Mouse (Mus musculus) right cerebral cortex, postnatal 14 days (tissue): ENCODE measurements around the gene Dync1i2.

Source experiments
- DNase-seq: peaks from one replicate; pipeline ENCODE4 v3.0.0; 2022

Gene Dync1i2

DNA sequence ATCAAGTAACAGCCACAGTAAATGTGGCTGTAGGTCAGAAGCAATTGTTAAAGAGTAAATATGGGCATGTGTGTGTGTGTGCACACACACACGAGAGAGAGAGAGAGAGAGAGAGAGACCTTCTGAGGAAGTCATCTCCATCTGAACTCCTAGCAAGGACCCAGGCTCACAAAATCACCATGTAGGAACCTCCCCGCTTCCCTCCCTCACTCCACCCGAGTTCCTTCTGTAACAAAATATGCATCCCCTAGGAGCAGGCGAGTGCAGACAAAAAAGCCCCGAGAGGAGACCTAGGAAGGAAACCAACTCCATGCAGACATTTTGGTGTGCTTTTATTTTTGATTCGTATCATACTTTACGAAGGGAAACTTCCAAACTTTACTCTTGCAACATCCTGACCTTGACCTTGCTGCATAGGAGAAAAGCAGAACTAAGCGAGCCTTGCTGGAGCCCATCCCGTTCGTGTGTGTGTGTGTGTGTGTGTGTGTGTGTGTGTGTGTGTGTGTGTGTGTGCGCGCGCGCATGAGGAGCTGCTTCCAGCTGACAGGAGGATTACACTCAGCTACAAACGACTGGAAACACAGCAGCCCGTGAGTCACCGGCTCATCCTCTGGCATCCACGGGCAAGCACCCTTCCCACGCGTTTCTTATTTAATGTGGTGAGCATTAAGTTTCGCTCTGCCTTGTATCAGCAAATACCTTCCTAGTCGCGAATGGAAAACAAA lies 62.6 kb downstream of the Dync1i2 start:
- peak; percentile 33 for DNase-seq

DNA sequence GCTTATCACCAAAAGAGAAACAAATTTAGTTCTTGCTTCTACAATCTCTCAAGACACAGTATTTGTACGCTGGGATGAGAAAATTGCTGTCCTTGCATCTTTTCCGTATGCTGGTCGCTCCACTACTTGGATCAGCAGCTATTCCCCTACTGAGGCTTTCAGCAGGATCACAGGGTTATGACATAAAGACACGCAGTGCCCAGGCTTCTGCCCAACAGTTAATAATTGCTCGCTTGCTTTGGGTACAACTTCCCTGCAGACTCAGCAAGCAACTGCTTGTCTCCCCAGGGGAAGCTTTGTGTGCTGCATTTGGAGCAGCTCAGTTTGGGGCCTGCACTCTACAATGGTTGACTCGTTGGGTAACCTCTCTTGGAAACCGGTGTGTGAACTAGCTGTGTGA lies 64.2 kb downstream of the Dync1i2 start:
- DNase-seq: no peak

DNA sequence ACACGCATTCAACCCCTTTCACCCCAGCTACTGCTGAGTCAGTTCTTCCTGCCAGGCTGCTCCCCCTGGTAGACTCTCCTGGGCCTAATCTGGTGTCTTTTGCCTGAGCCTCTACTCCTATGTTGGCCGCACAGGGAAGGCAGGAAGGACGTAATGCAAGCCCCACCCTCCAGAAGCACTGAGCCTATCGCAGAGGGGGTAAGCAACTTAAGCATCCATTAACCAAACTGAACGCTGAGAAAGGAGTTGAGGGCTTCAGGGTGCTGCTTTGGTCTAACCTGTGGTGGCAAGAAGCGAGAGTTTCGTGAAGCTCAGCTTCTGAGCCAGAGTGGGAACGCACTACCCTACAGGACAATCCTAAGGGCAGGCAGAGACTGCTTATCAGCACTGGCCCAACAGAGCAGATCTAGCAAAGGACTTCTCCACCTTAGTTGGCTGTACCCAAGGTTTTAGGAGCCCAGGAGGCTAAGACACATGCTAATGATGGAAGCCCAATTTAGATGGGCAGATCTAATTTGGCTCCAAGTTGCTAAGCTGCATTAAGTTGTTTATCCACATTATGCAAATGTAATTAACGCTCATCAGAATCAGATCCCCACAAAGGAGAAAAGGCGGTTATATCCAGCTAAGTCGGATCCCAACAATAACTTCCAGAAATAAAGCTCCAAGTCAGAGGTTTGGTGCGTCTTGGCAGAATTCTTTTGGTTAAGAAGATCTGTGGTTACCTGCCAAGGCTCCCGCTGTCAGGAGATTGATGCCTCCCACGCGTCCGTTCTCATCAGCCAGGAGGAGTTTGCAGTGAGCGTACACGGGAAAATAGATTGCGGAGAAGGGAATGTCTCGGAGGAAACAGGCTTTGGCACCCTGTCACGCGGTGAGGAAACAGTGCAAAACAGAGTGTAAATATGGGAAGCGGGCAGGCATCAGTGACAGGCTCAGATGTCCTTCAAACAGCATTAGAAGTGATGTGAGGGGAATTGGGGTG lies 67.6 kb downstream of the Dync1i2 start:
- DNase-seq: no peak

DNA sequence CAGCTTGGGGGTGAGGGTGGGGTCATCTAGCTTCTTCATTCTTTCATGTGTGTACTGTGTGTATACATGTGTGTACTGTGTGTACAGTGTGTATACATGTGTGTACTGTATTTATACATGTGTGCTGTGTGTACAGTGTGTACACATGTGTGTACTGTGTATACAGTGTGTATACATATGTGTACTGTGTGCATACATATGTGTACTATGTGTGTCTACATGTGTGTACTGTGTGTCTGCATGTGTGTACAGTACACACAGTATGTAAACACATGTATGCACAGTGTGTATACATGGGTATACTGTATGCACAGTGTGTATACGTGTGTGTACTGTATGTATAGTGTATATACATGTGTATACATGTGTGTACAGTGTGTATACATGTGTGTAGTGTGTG lies 70.5 kb downstream of the Dync1i2 start:
- DNase-seq: no peak

DNA sequence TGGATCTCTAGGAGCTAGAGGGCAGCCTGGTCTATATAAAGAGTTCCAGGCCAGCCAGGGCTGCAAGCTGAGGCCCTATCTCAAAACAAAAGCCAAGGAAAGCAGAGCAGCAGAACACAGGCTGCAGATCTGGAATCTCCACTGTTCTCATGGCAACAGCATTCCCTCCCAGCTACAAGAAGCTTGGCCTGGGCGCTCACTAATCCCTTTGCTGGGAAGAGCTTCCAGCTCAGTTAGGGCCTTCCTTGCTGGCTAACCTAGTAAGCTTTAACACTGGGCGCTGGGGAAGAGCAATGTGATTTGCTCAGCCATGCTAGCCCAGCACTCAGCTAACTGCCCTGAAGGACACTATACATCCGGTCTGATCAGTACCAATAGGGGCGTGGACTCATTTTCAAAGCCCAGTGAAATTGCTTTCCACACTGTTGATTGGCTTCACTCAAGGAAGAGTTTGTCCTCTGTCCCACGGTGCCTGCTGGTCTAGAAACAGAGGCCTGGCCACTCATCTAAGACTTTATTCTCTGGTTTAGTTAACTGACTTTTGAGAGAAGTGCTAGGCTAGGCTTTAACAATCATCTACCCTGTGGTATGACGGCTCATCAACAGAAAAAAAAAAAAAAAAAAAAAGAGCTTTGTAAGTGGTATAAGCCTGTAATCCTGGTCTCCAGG lies 78.7 kb downstream of the Dync1i2 start:
- peak; percentile 34 for DNase-seq

DNA sequence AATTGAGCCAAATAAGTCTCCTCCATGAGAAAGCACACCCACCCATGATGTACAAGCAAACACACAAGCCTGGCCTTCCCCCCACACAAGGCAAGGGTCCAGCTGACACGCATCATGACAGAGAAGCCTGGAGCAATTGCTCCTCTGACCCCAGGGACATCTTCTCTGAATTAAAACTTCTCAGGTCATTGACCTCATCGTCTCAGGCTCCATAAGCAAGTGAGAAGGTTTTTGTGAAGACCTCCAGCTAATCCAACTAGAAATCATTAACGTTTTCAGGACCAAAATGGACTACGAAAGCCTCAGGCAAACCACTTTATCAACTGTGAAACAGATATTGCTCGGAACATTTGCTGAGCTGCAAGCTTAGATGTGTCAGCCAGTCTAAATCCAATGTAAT lies 80.1 kb downstream of the Dync1i2 start:
- DNase-seq: no peak

DNA sequence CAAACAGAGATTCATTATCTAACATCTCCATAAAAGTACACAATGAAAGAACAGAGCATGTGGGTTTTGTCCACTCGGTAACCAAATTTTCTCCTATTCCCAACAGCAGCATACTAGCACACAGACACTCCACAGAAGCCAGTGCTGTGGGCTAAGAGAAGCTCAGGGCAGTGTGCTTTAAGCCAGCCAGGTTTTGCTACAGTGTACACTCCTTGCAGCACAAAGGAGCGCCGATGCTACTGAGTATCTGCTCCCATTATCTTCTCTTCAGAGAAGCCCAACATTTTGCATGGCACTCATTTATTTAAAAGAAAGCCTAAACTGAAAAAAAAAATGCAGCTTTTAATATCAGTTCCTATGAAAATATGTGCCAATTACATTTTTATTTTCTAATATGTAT lies 82.5 kb downstream of the Dync1i2 start:
- no peak for DNase-seq

DNA sequence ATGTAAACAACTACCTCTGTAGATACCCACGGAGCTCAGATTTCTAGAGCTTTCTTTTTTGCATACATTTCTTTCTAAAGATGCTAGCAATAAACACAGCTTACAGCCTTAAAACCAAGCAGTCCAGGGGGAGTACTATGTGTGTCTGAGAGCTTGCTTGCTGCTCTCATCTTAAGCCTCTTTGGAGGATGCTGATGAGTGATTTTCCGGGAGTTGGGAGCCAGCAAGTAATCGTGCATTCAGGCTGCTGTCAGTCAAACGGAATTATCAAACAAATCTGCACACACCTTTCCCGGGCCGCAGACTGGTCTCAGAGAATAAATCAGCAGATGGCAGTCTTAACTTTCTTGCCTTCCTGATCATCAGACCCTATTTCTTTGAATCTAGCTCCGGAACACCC lies 83.0 kb downstream of the Dync1i2 start:
- no peak for DNase-seq

DNA sequence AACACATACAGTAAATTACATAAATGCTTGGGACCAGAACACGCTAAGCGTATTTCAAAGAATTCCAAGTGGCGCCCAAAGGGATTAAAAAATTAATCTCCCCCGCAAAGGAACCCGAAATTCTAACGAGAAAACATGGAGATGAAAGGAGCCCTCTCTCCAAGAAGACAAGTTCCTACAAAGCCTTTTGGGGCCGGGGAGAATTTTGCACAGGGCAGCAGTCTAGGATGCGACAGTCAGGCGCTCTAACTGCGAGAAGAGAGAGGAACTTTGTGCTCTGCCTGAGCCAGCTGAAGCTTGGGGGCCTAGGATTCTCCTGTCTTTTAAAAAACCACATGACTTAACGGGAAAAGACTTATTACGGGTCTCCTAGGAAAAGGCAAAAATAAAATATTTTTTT lies 84.3 kb downstream of the Dync1i2 start:
- no peak for DNase-seq

DNA sequence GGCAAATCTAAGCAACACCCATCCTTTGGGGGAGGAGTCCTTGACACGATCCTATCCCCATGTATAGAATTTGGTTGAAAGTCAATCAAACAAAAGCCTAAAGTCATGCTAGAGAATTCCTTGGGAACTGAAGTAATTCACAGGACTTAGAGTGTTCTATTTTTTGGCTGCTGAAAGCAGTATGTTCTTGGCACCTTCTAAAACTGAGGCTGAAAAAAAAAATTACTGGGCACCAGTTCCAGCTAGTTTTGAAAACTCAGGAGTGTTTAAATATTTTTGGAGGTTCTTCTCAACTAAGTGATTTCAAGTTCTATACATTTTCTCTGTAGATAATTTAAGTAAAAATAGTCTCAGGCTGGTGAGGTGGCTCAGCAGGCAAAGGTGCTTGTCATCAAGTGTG lies 86.0 kb downstream of the Dync1i2 start:
- DNase-seq: no peak

DNA sequence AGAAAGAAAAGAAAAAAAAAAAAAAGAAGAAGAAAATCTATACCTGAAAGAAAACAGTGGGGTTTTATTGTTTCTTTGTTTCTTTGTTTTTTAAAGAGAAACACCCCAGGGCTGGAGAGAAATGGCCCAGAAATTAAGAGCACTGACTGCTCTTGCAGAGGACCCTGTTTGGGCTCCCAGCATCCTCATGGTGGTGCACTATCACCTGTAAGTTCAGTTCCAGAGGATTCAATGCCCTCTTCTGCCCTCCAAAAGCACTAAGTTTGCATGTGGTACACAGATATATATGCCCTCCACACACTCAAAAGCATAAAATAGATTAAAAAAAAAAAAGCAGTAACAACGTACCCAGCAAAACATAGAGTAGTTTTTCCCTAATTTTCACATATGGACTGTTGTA lies 87.2 kb downstream of the Dync1i2 start:
- no peak for DNase-seq

DNA sequence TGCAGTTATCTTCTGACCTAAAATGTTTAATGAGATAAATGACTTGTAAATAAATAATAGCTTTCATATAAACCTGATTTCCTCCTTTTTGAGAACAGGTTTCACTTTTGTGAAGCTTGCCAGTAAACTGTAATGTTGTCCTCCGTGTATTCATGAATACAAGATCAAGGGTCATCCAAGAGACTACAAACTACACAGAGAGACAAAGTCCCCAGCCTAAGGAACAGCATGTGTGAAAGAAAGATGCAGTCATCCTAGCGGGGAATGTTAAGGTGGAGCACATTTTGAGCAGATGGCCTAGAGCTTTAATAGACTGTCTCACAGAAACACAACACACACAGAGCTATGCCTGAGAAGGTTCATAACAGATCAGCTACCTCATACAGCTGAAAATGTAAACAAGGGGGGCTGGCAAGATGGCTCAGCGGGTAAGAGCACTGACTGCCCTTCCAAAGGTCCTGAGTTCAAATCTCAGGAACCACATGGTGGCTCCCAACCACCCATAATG lies 90.7 kb downstream of the Dync1i2 start:
- DNase-seq: no peak

DNA sequence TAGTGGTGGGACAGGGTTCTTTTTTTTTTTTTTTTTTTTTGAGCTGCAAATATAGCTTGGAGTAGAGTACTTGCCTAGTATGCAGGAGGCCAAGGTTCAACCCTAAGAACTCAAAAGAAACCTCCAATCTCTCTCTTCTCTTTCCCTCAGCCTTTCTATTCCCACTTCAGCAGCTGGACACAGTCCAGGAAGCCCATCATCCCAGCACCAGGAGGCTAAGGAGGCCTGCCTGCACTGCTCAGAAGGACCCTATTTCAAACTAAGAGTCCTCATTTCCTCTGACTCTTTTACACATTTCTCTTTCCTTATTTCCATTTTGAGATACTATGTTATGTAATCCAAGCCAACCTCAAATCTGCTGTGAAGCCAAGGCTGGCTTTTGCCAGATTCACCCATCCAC lies 91.7 kb downstream of the Dync1i2 start:
- no peak for DNase-seq

DNA sequence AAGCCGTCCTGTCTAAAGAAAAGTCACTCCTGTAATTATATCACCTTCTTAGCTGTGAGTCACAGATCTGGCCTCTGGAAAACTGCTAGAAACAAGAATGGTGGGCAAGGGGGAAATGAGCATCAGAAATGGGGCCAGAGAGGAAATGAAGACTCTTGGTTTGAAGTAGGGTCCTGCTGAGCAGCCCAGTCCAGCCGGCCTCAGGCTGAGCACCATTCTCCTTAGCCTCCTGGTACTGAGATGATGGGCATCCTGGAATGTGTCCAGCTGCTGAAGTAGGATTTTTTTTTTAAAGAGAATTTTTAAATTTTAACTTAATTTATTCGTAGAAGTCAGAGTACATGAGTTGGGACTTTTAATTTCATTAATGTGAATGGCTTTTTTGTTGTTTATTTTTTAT lies 93.3 kb downstream of the Dync1i2 start:
- no peak for DNase-seq

DNA sequence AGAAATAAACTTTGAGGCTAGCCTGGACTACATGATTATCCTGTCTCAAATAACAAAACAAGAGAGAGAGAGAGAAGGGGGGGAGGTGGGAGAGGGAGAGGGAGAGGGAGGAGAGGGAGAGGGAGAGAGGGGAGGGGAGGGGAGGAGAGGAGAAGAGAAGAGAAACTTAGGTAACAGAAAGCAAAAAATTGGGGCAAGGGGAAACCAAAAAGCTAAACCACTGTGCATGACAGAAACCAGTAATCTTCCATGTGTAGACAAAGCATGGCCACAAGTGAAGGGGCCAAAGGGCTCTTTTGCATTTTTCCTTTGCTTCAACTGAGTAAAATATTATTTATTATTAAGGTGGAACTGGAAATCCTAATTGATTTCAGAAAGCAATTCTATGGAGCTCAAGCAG lies 94.9 kb downstream of the Dync1i2 start:
- no peak for DNase-seq

DNA sequence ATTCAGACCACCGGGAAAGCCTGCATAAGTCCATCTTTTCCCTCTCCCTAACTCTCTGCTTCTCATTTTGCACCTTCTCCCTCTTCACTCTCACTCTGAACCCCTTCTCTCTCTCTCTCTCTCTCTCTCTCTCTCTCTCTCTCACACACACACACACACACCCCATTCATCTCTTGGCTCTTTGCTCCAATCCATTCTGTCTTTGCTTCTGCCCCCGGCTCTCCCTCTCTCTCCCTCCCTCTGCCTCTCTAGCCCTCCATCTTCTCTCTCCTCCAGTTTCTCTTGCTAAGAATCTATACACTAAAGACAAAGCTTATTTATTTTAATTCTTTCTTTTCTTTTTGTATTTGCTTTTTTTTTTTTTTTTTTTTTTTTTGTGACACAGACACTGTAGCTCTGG lies 98.2 kb downstream of the Dync1i2 start:
- no peak for DNase-seq

DNA sequence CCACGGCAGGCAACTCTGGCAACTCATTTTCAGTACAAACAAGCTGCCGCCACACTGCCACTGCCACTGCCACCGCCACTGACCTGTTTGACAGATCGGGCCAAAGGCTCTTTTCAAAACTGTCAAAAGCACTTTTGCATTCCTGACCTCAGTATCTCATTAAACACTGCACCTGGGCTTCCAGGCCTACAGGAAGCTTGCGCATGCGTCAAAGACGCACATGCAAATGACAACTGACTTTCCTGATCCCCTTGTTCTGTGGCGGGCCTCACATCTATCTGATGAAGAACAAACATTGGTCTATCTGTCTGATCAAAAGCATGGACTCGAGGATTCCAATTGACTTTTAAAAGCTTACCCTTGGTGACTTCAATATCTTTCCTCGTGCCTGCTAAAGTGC lies 100.6 kb downstream of the Dync1i2 start:
- no peak for DNase-seq
